Mouse (Mus musculus) retina, embryonic 14.5 days (tissue): ENCODE measurements around the gene Meis1.

ENCODE experiments used
- DNase-seq: peaks from one replicate; pipeline ENCODE4 v3.0.0-alpha.2; 2015; ENCODE audit warnings: low spot score

The Meis1 gene

DNA sequence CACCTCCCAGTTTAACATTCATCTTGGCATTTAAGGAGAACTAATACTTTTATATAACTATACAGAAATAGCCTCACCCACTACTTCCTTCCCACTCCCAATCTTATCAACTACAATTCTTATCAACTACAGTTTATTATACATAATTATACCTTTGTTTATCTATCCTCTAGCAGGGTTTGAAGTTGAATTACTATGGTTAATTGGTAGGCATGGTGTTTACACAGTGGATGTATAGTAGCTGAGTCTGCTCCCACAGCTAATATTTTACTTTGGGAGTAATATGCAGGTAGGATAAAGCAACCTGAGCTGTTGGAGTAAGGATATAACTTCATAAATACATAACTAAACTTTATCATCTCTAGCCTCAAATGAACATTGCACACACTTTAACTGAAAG, 188.7 kb downstream of the Meis1 start:
- no peak for DNase-seq
